Mouse (Mus musculus): ENCODE measurements around the gene Frat2. TPM values are rescaled to one million over a fixed set of nuclear protein-coding genes. Genes with fewer than 3 reads are reported as not detected.

Gene Frat2
- polyA plus RNA-seq, 1 experiment: 0.60 TPM

- no peak overlapping the region for H3K4me3 ChIP-seq (ENCODE audit: insufficient read depth, poor library complexity, severe bottlenecking)
- TF ChIP-seq MAX (IDR thresholded peaks at IDR 0.05) (no peak), MYOG (IDR thresholded peaks at IDR 0.05; ENCODE audit: control insufficient read depth, extremely low read depth, insufficient read length) (no peak), FOSL1 (IDR thresholded peaks at IDR 0.05; ENCODE audit: insufficient read depth, low read length, poor library complexity, severe bottlenecking) (no peak), CTCF (IDR thresholded peaks at IDR 0.05; ENCODE audit: control insufficient read depth, insufficient read depth, insufficient read length) (no peak), USF1 (IDR thresholded peaks at IDR 0.05; ENCODE audit: low read depth) (no peak), MYOD1 (IDR thresholded peaks at IDR 0.05; ENCODE audit: control insufficient read depth, insufficient read length, low read depth) (no peak), CEBPB (IDR thresholded peaks at IDR 0.05; ENCODE audit: low read depth) (no peak)
- peaks cover 26% of the 10 kb centered on the region for H3K27me3 ChIP-seq (ENCODE audit: control insufficient read depth, insufficient read depth, insufficient read length)
- H3K79me2 ChIP-seq (ENCODE audit: control insufficient read depth, insufficient read depth): no peaks in the 10 kb centered on the region
- H3ac ChIP-seq (ENCODE audit: control insufficient read depth, insufficient read length, low read depth): no peak overlapping the region
- no peaks in the 10 kb centered on the region for H3K36me3 ChIP-seq (ENCODE audit: control insufficient read depth, insufficient read depth)
- H3K79me3 ChIP-seq (ENCODE audit: low read depth): no peaks in the 10 kb centered on the region
These were observed 21.4 kb downstream of the Frat2 start for GRCm38 (mm10) chr19:41826529-41826928.

GRCm38 (mm10) chr19:41824950-41825349, 23.0 kb downstream of the Frat2 start:
- peaks cover 22% of the 10 kb centered on the region for H3K27me3 ChIP-seq (ENCODE audit: control insufficient read depth, insufficient read depth, insufficient read length)
- H3ac ChIP-seq (ENCODE audit: control insufficient read depth, insufficient read length, low read depth): no peak overlapping the region
- no peaks in the 10 kb centered on the region for H3K79me2 ChIP-seq (ENCODE audit: control insufficient read depth, insufficient read depth)
- no peak for TF ChIP-seq MYOG (IDR thresholded peaks at IDR 0.05; ENCODE audit: control insufficient read depth, extremely low read depth, insufficient read length)
- no peak for TF ChIP-seq FOSL1 (IDR thresholded peaks at IDR 0.05; ENCODE audit: insufficient read depth, low read length, poor library complexity, severe bottlenecking)
- TF ChIP-seq CEBPB (IDR thresholded peaks at IDR 0.05; ENCODE audit: low read depth): no peak
- no peak for TF ChIP-seq USF1 (IDR thresholded peaks at IDR 0.05; ENCODE audit: low read depth)
- no peak for TF ChIP-seq CTCF (IDR thresholded peaks at IDR 0.05; ENCODE audit: control insufficient read depth, insufficient read depth, insufficient read length)
- no peak for TF ChIP-seq MYOD1 (IDR thresholded peaks at IDR 0.05; ENCODE audit: control insufficient read depth, insufficient read length, low read depth)
- TF ChIP-seq MAX (IDR thresholded peaks at IDR 0.05): no peak
- no peak overlapping the region for H3K4me3 ChIP-seq (ENCODE audit: insufficient read depth, poor library complexity, severe bottlenecking)
- no peaks in the 10 kb centered on the region for H3K36me3 ChIP-seq (ENCODE audit: control insufficient read depth, insufficient read depth)
- H3K79me3 ChIP-seq (ENCODE audit: low read depth): no peaks in the 10 kb centered on the region

GRCm38 (mm10) chr19:41822589-41822988, 25.3 kb downstream of the Frat2 start:
- Histone ChIP-seq H3K79me3 (ENCODE audit: low read depth) (no peaks in the 10 kb centered on the region), H3K79me2 (ENCODE audit: control insufficient read depth, insufficient read depth) (no peaks in the 10 kb centered on the region), H3K4me3 (ENCODE audit: insufficient read depth, poor library complexity, severe bottlenecking) (no peak overlapping the region), H3K36me3 (ENCODE audit: control insufficient read depth, insufficient read depth) (no peaks in the 10 kb centered on the region), H3ac (ENCODE audit: control insufficient read depth, insufficient read length, low read depth) (no peak overlapping the region), H3K27me3 (ENCODE audit: control insufficient read depth, insufficient read depth, insufficient read length) (peaks cover 21% of the 10 kb centered on the region)
- TF ChIP-seq MYOD1 (IDR thresholded peaks at IDR 0.05; ENCODE audit: control insufficient read depth, insufficient read length, low read depth) (no peak), USF1 (IDR thresholded peaks at IDR 0.05; ENCODE audit: low read depth) (no peak), CEBPB (IDR thresholded peaks at IDR 0.05; ENCODE audit: low read depth) (no peak), MAX (IDR thresholded peaks at IDR 0.05) (no peak), CTCF (IDR thresholded peaks at IDR 0.05; ENCODE audit: control insufficient read depth, insufficient read depth, insufficient read length) (no peak), MYOG (IDR thresholded peaks at IDR 0.05; ENCODE audit: control insufficient read depth, extremely low read depth, insufficient read length) (no peak), FOSL1 (IDR thresholded peaks at IDR 0.05; ENCODE audit: insufficient read depth, low read length, poor library complexity, severe bottlenecking) (no peak)

- H3K27me3 ChIP-seq (ENCODE audit: control insufficient read depth, insufficient read depth, insufficient read length): peaks cover 21% of the 10 kb centered on the region
- H3ac ChIP-seq (ENCODE audit: control insufficient read depth, insufficient read length, low read depth): no peak overlapping the region
- H3K36me3 ChIP-seq (ENCODE audit: control insufficient read depth, insufficient read depth): no peaks in the 10 kb centered on the region
- H3K4me3 ChIP-seq (ENCODE audit: insufficient read depth, poor library complexity, severe bottlenecking): no peak overlapping the region
- H3K79me2 ChIP-seq (ENCODE audit: control insufficient read depth, insufficient read depth): no peaks in the 10 kb centered on the region
- no peak for TF ChIP-seq MAX (IDR thresholded peaks at IDR 0.05)
- no peak for TF ChIP-seq CTCF (IDR thresholded peaks at IDR 0.05; ENCODE audit: control insufficient read depth, insufficient read depth, insufficient read length)
- TF ChIP-seq MYOG (IDR thresholded peaks at IDR 0.05; ENCODE audit: control insufficient read depth, extremely low read depth, insufficient read length): no peak
- TF ChIP-seq USF1 (IDR thresholded peaks at IDR 0.05; ENCODE audit: low read depth): no peak
- no peak for TF ChIP-seq FOSL1 (IDR thresholded peaks at IDR 0.05; ENCODE audit: insufficient read depth, low read length, poor library complexity, severe bottlenecking)
- no peak for TF ChIP-seq CEBPB (IDR thresholded peaks at IDR 0.05; ENCODE audit: low read depth)
- TF ChIP-seq MYOD1 (IDR thresholded peaks at IDR 0.05; ENCODE audit: control insufficient read depth, insufficient read length, low read depth): no peak
- peaks cover 1% of the 10 kb centered on the region for H3K79me3 ChIP-seq (ENCODE audit: low read depth)
These were observed 26.5 kb downstream of the Frat2 start for GRCm38 (mm10) chr19:41821436-41821835.

- Histone ChIP-seq H3K36me3 (ENCODE audit: control insufficient read depth, insufficient read depth) (no peaks in the 10 kb centered on the region), H3K27me3 (ENCODE audit: control insufficient read depth, insufficient read depth, insufficient read length) (peaks cover 21% of the 10 kb centered on the region), H3K79me2 (ENCODE audit: control insufficient read depth, insufficient read depth) (no peaks in the 10 kb centered on the region), H3K79me3 (ENCODE audit: low read depth) (peaks cover 1% of the 10 kb centered on the region), H3K4me3 (ENCODE audit: insufficient read depth, poor library complexity, severe bottlenecking) (no peak overlapping the region), H3ac (ENCODE audit: control insufficient read depth, insufficient read length, low read depth) (no peak overlapping the region)
- no peak for TF ChIP-seq MYOG (IDR thresholded peaks at IDR 0.05; ENCODE audit: control insufficient read depth, extremely low read depth, insufficient read length)
These were observed 29.2 kb downstream of the Frat2 start for GRCm38 (mm10) chr19:41818749-41819148.

- H3K27me3 ChIP-seq (ENCODE audit: control insufficient read depth, insufficient read depth, insufficient read length): peaks cover 19% of the 10 kb centered on the region
- no peak overlapping the region for H3ac ChIP-seq (ENCODE audit: control insufficient read depth, insufficient read length, low read depth)
- H3K79me3 ChIP-seq (ENCODE audit: low read depth): peaks cover 1% of the 10 kb centered on the region
- no peak for TF ChIP-seq MYOD1 (IDR thresholded peaks at IDR 0.05; ENCODE audit: control insufficient read depth, insufficient read length, low read depth)
- no peak for TF ChIP-seq CEBPB (IDR thresholded peaks at IDR 0.05; ENCODE audit: low read depth)
- TF ChIP-seq USF1 (IDR thresholded peaks at IDR 0.05; ENCODE audit: low read depth): no peak
- no peak for TF ChIP-seq CTCF (IDR thresholded peaks at IDR 0.05; ENCODE audit: control insufficient read depth, insufficient read depth, insufficient read length)
- no peak for TF ChIP-seq MAX (IDR thresholded peaks at IDR 0.05)
- no peak for TF ChIP-seq FOSL1 (IDR thresholded peaks at IDR 0.05; ENCODE audit: insufficient read depth, low read length, poor library complexity, severe bottlenecking)
- no peak for TF ChIP-seq MYOG (IDR thresholded peaks at IDR 0.05; ENCODE audit: control insufficient read depth, extremely low read depth, insufficient read length)
- no peak overlapping the region for H3K4me3 ChIP-seq (ENCODE audit: insufficient read depth, poor library complexity, severe bottlenecking)
- H3K79me2 ChIP-seq (ENCODE audit: control insufficient read depth, insufficient read depth): no peaks in the 10 kb centered on the region
- H3K36me3 ChIP-seq (ENCODE audit: control insufficient read depth, insufficient read depth): no peaks in the 10 kb centered on the region
These were observed 30.6 kb downstream of the Frat2 start for GRCm38 (mm10) chr19:41817325-41817724.
